Mouse (Mus musculus): ENCODE results near the gene Lrrc20.
"Not testable (repeated sequence)": the region's sequence is repeated elsewhere in the genome, so short reads cannot be mapped to it uniquely, and the experiment has no call there.

- TF ChIP-seq CTCF (IDR thresholded peaks at IDR 0.05); POLR2A (IDR thresholded peaks at IDR 0.05; ENCODE audit: insufficient read depth, low read depth, low read length): not testable (repeated sequence)
These were observed 129.8 kb downstream of the Lrrc20 start for GRCm38 (mm10) chr10:61605381-61605780.
